Mouse (Mus musculus) midbrain, embryonic 11.5 days (tissue): Measurements from ENCODE around the gene Dcp1b. TPM values are rescaled to one million over a fixed set of nuclear protein-coding genes. Genes with fewer than 3 reads are reported as not detected.

Experiments
- ATAC-seq: fragments of 200-750 bp; cut with Nextera tagmentation; 2 replicates; pipeline ENCODE4 v1.8.0; 2017; ENCODE audit warnings: moderate TSS enrichment, moderate library complexity; ENCODE audit not compliant: low FRiP score
- DNase-seq: peaks from one replicate; pipeline ENCODE4 v3.0.0; 2015; ENCODE audit warnings: low spot score; ENCODE audit errors: missing footprints
- H3K27ac ChIP-seq: fragments of 300-500 bp; sonication (generic); 2 replicates; pipeline ENCODE4 v1.5.1; 2014; ENCODE audit warnings: low read depth, low read length
- H3K27me3 ChIP-seq: fragments of 300-500 bp; sonication (generic); 2 replicates; pipeline ENCODE4 v1.6.1; 2014; ENCODE audit warnings: mild to moderate bottlenecking, low read length, moderate library complexity, mixed read lengths; ENCODE audit not compliant: control insufficient read depth, insufficient read depth
- H3K36me3 ChIP-seq: fragments of 300-500 bp; sonication (generic); 2 replicates; pipeline ENCODE4 v1.6.1; 2014; ENCODE audit warnings: mild to moderate bottlenecking, low read length, moderate library complexity, mixed read lengths; ENCODE audit not compliant: control insufficient read depth, insufficient read depth
- H3K4me1 ChIP-seq: fragments of 300-500 bp; sonication (generic); 2 replicates; pipeline ENCODE4 v1.6.1; 2014; ENCODE audit warnings: low read length; ENCODE audit not compliant: control insufficient read depth, insufficient read depth
- H3K4me2 ChIP-seq: fragments of 300-500 bp; sonication (generic); 2 replicates; pipeline ENCODE4 v1.6.1; 2014; ENCODE audit warnings: mild to moderate bottlenecking, moderate library complexity
- H3K4me3 ChIP-seq: fragments of 300-500 bp; sonication (generic); 2 replicates; pipeline ENCODE4 v1.5.1; 2014; ENCODE audit warnings: low read depth, low read length
- H3K9ac ChIP-seq: fragments of 300-500 bp; sonication (generic); 2 replicates; pipeline ENCODE4 v1.6.1; 2014; ENCODE audit warnings: low read length
- H3K9me3 ChIP-seq: fragments of 300-500 bp; sonication (generic); 2 replicates; pipeline ENCODE4 v1.6.1; 2016; ENCODE audit warnings: low read length; ENCODE audit not compliant: control insufficient read depth
- WGBS: fragments of 180-500 bp; shearing (Covaris S2); extraction: QIAGEN DNeasy Blood & Tissue Kit; methylation state at CpG from one replicate; pipeline ENCODE4 v1.1.7; 2014; 5-methylcytosine and 5-hydroxymethylcytosine counted together
- polyA plus RNA-seq: library from polyadenylated mRNA; unstranded; fragments of >200 nt; fragmentation: Nextera tagmentation; extraction: Ambion mirVana; gene quantifications from 2 replicates; pipeline ENCODE4 v1.2.1, GENCODE M21; 2014

Dcp1b gene
- polyA plus RNA-seq, 1 experiment from 2014 or later, result 9.9 TPM

GRCm38 (mm10) chr6:119251704-119252103 lies 76.7 kb downstream of the Dcp1b start:
- Histone ChIP-seq H3K27me3 (no peaks in the 10 kb centered on the region), H3K9me3 (no peaks in the 10 kb centered on the region), H3K27ac (no peak overlapping the region), H3K36me3 (no peaks in the 10 kb centered on the region), H3K4me3 (no peak overlapping the region), H3K4me1 (no peaks in the 10 kb centered on the region), H3K4me2 (no peak overlapping the region), H3K9ac (no peak overlapping the region)
- no peak for ATAC-seq
- WGBS, result 80% methylated on average over 4 of the region's 4 CpGs
- DNase-seq, result no peak

Other genes with a start within 250 kb of the Dcp1b start
- 2.0 and 2.1 TPM in 2 replicates for gene Cacna1c, start 21.2 kb downstream of the Dcp1b start, polyA plus RNA-seq
- 0.05 TPM in 1 of 2 replicates, not detected in the other for gene Cacna2d4, start 61.3 kb downstream of the Dcp1b start, polyA plus RNA-seq
- 0.23 TPM in 1 of 2 replicates, not detected in the other for gene Lrtm2, start 155.5 kb downstream of the Dcp1b start, polyA plus RNA-seq
- 17.1 and 18.7 TPM in 2 replicates for gene Adipor2, start 242.5 kb downstream of the Dcp1b start, polyA plus RNA-seq